Mouse (Mus musculus): ENCODE results near the gene Smagp.

- TF ChIP-seq EP300 (IDR thresholded peaks at IDR 0.05; ENCODE audit: insufficient read depth, low read depth, low read length) (no peak), POLR2A (IDR thresholded peaks at IDR 0.05; ENCODE audit: insufficient read depth, low read depth, low read length) (no peak)
Observed at GRCm38 (mm10) chr15:100573946-100574345, 62.8 kb downstream of the Smagp start.
